Mouse (Mus musculus) T-cell, adult 66 days (primary cell): ENCODE measurements around the gene Agpat1. TPM values are rescaled to one million over a fixed set of nuclear protein-coding genes. Genes with fewer than 3 reads are reported as not detected.

Source experiments
- total RNA-seq, 2 experiments: library from RNA; stranded (reverse); gene quantifications; 3 replicates in 1 of 2; 4 replicates in 1 of 2; pipeline ENCODE4 v1.2.4; 2023

The Agpat1 gene
- total RNA-seq: 10 to 100 TPM; 58.6 to 68.9 TPM

GRCm38 (mm10) chr17:34604061-34604508, at the start of gene Agpat1:
Agpat1 (plus strand) TSS chr17:34604262.

DNA sequence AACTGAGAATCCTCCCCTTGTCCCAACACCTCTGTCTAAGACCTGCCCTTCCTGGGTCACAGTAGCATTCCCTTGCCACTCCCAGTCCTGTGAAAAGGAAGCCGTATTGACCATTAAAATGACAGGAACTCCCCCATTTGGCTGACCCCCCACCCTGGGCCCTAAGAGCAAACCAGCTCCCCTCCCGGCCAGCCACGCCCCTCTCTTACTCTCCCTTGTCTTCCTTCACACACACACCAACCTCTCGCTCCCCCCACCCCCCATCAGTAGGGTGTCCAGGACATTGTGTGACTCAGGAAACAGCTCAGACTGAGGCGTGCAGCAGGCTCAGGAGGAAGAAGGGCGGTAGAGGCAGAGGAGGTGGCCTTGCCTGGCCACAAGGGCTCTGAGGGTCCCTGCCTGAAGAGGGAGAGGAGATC, 40.0 kb upstream of the Agpat1 start, which contains the start of gene Notch4:
Gene Notch4, plus strand, starts transcription at position 266 of the 419 bp plus-strand sequence.

GRCm38 (mm10) chr17:34589681-34590101, 14.4 kb upstream of the Agpat1 start, which contains the start of gene Gpsm3:
Gpsm3 (plus strand) TSS chr17:34589806.

GRCm38 (mm10) chr17:34591029-34591993, 12.8 kb upstream of the Agpat1 start, which contains the start of gene Pbx2:
Pbx2 (plus strand) TSS chr17:34591266.

GRCm38 (mm10) chr17:34597566-34598095, 6.4 kb upstream of the Agpat1 start, which contains the start of gene Ager:
Ager (plus strand) TSS chr17:34597862.

GRCm38 (mm10) chr17:34603375-34604060, 544 bp upstream of the Agpat1 start, which contains the start of gene Rnf5:
Rnf5 (minus strand) TSS chr17:34603690.

DNA sequence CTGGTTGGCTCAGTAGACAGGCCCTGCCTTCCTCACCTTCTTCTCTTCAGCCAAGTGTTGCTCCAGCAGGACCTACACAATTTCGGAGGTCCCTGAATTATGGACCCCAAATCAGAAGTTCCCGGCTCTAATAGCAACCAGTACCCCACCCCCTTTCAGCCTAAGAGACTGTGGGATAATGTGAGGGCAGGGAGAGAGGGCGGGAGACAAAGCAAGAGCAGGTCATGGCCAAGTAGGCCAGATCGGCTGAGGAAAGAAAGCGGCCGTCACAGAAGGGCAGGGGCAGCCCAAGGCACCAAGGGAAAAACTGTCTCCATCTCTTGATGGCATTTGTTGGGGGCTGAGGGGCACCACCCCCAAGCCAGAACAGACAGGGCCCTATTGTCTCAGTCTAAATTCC, 11.8 kb downstream of the Agpat1 start, which contains the start of gene Egfl8:
Gene Egfl8, minus strand, starts transcription at position 101 of the 400 bp plus-strand sequence.

DNA sequence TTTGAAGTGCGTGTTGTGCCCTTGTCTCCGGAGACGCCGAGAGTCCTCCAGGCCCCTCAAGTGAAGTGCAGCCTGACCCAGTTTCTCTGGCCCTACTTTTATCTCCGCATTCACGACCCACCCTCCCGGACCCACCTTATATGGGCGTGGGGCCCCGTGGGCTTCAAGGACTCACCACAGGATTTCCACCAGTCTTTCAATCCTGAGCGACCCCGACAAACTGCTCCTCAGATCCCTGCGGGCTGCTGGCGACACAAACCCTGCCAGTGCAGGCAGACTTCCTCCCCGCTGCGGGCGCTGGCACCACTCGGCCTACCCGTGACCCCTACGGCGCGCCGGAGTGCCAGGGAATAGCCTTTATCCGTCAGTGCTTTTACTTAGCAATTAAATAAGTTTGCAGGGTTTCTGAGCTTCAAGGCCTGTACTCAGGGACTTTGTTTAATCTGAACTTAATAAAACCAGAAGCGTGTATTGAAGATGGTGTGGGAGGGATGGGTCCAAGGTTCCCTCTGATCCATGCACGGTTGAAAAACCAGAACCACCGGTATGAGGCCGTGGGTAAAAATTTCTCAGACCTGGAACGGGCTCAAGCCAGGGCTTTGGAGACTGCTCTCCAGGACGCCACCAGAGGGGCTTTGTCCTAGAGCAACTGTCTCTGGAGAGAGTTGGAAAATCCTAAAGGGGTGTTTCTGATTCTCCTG, 24.0 kb downstream of the Agpat1 start, which contains the start of gene Ppt2:
Gene Ppt2, minus strand, starts transcription at position 568 of the 701 bp plus-strand sequence.

DNA sequence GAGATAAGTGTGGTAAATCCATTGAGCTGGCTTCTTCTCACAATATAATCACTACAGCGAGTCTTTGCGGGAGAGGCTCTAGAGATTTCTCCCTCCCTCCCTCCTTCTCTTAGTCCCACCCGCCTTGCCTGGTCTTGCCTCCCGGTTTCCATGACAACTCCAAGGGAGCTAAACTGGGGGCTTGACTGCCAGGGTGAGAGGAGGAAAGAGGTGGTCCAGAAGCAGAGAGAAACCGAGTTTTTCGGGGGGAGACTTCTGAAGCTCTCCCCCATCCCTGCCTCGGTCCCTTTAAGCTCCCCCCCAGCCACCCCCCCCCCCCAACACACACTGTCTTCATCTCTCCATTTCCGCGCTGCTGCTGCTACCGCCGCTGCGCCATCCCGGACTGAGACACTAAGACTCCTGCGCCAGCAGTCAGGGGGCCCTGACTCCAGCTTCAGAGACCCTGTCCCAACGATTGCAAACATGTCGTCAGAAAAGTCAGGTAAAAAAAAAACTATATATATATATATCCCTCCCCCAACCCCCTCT, 25.2 kb downstream of the Agpat1 start, which contains the start of gene Prrt1:
Gene Prrt1, plus strand, starts transcription at position 313 of the 531 bp plus-strand sequence.

DNA sequence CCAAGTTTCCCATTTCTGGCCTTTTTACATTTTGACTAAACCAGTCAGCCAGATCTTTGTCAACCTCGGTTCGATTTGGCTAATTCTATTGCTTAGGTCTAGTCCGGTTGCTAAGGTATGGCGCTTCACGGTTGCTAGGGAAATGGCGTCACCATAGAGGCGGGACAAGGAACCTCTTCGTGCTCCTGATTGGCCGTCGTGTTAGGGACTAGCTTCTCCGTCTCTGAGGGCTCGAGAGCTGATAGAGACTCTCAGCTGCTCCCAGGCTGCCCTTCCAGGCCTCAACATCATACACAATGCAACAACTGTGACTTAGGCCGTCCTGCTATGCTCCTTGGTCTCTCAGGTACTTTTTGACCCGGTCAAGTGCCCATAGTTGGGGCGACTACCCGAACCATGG, 40.5 kb downstream of the Agpat1 start, which contains the start of gene Fkbpl:
Gene Fkbpl, plus strand, starts transcription at position 157 of the 400 bp plus-strand sequence.

GRCm38 (mm10) chr17:34646906-34647787, 43.1 kb downstream of the Agpat1 start, which contains the start of gene Atf6b:
Atf6b (plus strand) TSS chr17:34647146.

Other genes with a start within 250 kb of the Agpat1 start
- gene Btnl2, start 249.4 kb upstream of the Agpat1 start, total RNA-seq: under 1 TPM in 1 of 2 experiments, not detected in 1; 0.36 TPM
- gene Btnl1, start 227.1 kb upstream of the Agpat1 start, total RNA-seq: not detected
- gene BC051142, start 205.4 kb upstream of the Agpat1 start, total RNA-seq: 1 to 10 TPM; 1.1 to 2.8 TPM
- gene Btnl4, start 126.9 kb upstream of the Agpat1 start, total RNA-seq: not detected
- not detected for gene Btnl6, start 86.9 kb upstream of the Agpat1 start, total RNA-seq
- under 1 TPM; 0.09 to 0.12 TPM for gene Notch4, start 40.0 kb upstream of the Agpat1 start, total RNA-seq
- 100 to 1,000 TPM; 217 to 222 TPM for gene Gpsm3, start 14.5 kb upstream of the Agpat1 start, total RNA-seq
- gene Pbx2, start 13.0 kb upstream of the Agpat1 start, total RNA-seq: 10 to 100 TPM; 52.2 to 55.0 TPM
- gene Ager, start 6.4 kb upstream of the Agpat1 start, total RNA-seq: 1 to 10 TPM; 9.0 to 9.7 TPM
- gene Rnf5, start 572 bp upstream of the Agpat1 start, total RNA-seq: 10 to 100 TPM; 39.2 to 39.6 TPM
- gene Egfl8, start 11.7 kb downstream of the Agpat1 start, total RNA-seq: 1 to 10 TPM; 5.2 to 7.1 TPM
- gene Ppt2, start 24.2 kb downstream of the Agpat1 start, total RNA-seq: 10 to 100 TPM; 28.1 to 31.6 TPM
- gene Prrt1, start 25.3 kb downstream of the Agpat1 start, total RNA-seq: 10 to 100 TPM; 13.9 to 20.0 TPM
- gene Fkbpl, start 40.5 kb downstream of the Agpat1 start, total RNA-seq: 1 to 10 TPM; 2.1 to 3.5 TPM
- gene Atf6b, start 42.9 kb downstream of the Agpat1 start, total RNA-seq: 10 to 100 TPM; 46.2 to 55.1 TPM
- under 1 TPM in 1 of 2 experiments, not detected in 1; 0.09 TPM for gene Tnxb, start 66.3 kb downstream of the Agpat1 start, total RNA-seq
- gene C4b, start 139.6 kb downstream of the Agpat1 start, total RNA-seq: 1 to 10 TPM in 1 of 2 experiments, under 1 TPM in 1; 0.93 to 1.6 TPM
- not detected for gene Cyp21a1, start 200.3 kb downstream of the Agpat1 start, total RNA-seq
- gene Stk19, start 232.7 kb downstream of the Agpat1 start, total RNA-seq: 10 to 100 TPM; 57.0 to 64.6 TPM
- 10 to 100 TPM; 74.3 to 76.9 TPM for gene Dxo, start 232.8 kb downstream of the Agpat1 start, total RNA-seq
- gene Skiv2l, start 245.9 kb downstream of the Agpat1 start, total RNA-seq: 100 to 1,000 TPM; 102 to 116 TPM
- 10 to 100 TPM; 29.5 to 31.1 TPM for gene Nelfe, start 246.1 kb downstream of the Agpat1 start, total RNA-seq